Mouse (Mus musculus) lung, adult 2 months (tissue): ENCODE results near the gene Aldh16a1.

Experiments used
- CTCF ChIP-seq: fragments of 200-500 bp; IDR thresholded peaks from 2 replicates; pipeline ENCODE4 v1.5.1; 2011; ENCODE audit warnings: mild to moderate bottlenecking, low read length, control low read depth; ENCODE audit not compliant: insufficient read depth
- POLR2A ChIP-seq: fragments of 200-500 bp; IDR thresholded peaks from 2 replicates; pipeline ENCODE4 v1.6.1; 2011; ENCODE audit warnings: low read depth, mild to moderate bottlenecking, control low read depth, low read length, borderline replicate concordance; ENCODE audit errors: extremely low read depth

- TF ChIP-seq POLR2A (no peak), CTCF (no peak)
These were observed 6.0 kb upstream of the Aldh16a1 start for GRCm38 (mm10) chr7:45160316-45160800.
